In genomic region chr11:102082322-102082721, GRCm38 (mm10) we compare ENCODE assay signal across 8 mouse cellular contexts. TPM values are rescaled to one million over a fixed set of nuclear protein-coding genes. Genes with fewer than 3 reads are reported as not detected.
DNase-seq lines count a peak whose midpoint lies in the region; ATAC-seq lines count a peak whose summit lies in the region.

No protein-coding gene starts in this region.

- peak overlapping the region; percentile 63 for H3K9ac ChIP-seq in embryonic facial prominence, embryonic 14.5 days (ENCODE audit: low read depth, low read length)
- peak overlapping the region; percentile 57 for H3K9ac ChIP-seq in heart, embryonic 12.5 days
- H3K9ac ChIP-seq in kidney, embryonic 14.5 days (ENCODE audit: low read depth, low read length): peak overlapping the region; percentile 25; the same call in 1 of the 2 replicates
- peak overlapping the region; percentile 63 for H3K9ac ChIP-seq in limb, embryonic 13.5 days
- peak overlapping the region; percentile 74 for H3K9ac ChIP-seq in midbrain, embryonic 13.5 days (replicated peaks)

- WGBS in embryonic facial prominence, embryonic 14.5 days: under 1% methylated on average over 17 of the region's 18 CpGs
- WGBS in heart, embryonic 12.5 days: 2% methylated on average over 18 of the region's 18 CpGs
- 1% methylated on average over 18 of the region's 18 CpGs for WGBS in kidney, embryonic 14.5 days
- WGBS in limb, embryonic 13.5 days: under 1% methylated on average over 18 of the region's 18 CpGs
- 4% methylated on average over 18 of the region's 18 CpGs for WGBS in midbrain, embryonic 13.5 days

- H3K4me1 ChIP-seq in embryonic facial prominence, embryonic 14.5 days (ENCODE audit: control insufficient read depth, insufficient read depth, low read length): peaks cover 8% of the 10 kb centered on the region; the same call in 1 of the 2 replicates
- peaks cover 27% of the 10 kb centered on the region for H3K4me1 ChIP-seq in heart, embryonic 12.5 days (replicated peaks)
- peaks cover 16% of the 10 kb centered on the region; the same call in 1 of the 2 replicates for H3K4me1 ChIP-seq in kidney, embryonic 14.5 days (ENCODE audit: control insufficient read depth, insufficient read depth, low read length)
- peaks cover 32% of the 10 kb centered on the region for H3K4me1 ChIP-seq in limb, embryonic 13.5 days
- peaks cover 57% of the 10 kb centered on the region for H3K4me1 ChIP-seq in midbrain, embryonic 13.5 days (replicated peaks)

- DNase-seq in layer of hippocampus, adult 11-12 months (ENCODE audit: low spot score): peak; percentile 80
- DNase-seq in layer of hippocampus, adult 9-10 months (ENCODE audit: low spot score): no peak
- DNase-seq in embryonic facial prominence, embryonic 14.5 days (ENCODE audit: low spot score): peak; percentile 94
- DNase-seq in telencephalon, adult 2 months (ENCODE audit: low read depth, low spot score): peak; percentile 43

- H3K4me2 ChIP-seq in embryonic facial prominence, embryonic 14.5 days (ENCODE audit: low read depth, low read length): peak overlapping the region; percentile 90
- peak overlapping the region; percentile 73 for H3K4me2 ChIP-seq in heart, embryonic 12.5 days
- peak overlapping the region; percentile 81 for H3K4me2 ChIP-seq in kidney, embryonic 14.5 days (replicated peaks; ENCODE audit: low read depth, low read length)
- H3K4me2 ChIP-seq in limb, embryonic 13.5 days (replicated peaks): peak overlapping the region; percentile 89
- H3K4me2 ChIP-seq in midbrain, embryonic 13.5 days (replicated peaks): peak overlapping the region; percentile 80

- peaks cover 3% of the 10 kb centered on the region; the same call in 1 of the 2 replicates for H3K36me3 ChIP-seq in embryonic facial prominence, embryonic 14.5 days (ENCODE audit: control insufficient read depth, insufficient read depth, low read length)
- H3K36me3 ChIP-seq in heart, embryonic 12.5 days: peaks cover 31% of the 10 kb centered on the region
- H3K36me3 ChIP-seq in kidney, embryonic 14.5 days (ENCODE audit: control insufficient read depth, insufficient read depth, low read length): peaks cover 4% of the 10 kb centered on the region; the same call in 1 of the 2 replicates
- peaks cover 37% of the 10 kb centered on the region for H3K36me3 ChIP-seq in limb, embryonic 13.5 days
- H3K36me3 ChIP-seq in midbrain, embryonic 13.5 days: peaks cover 37% of the 10 kb centered on the region

- H3K27me3 ChIP-seq in embryonic facial prominence, embryonic 14.5 days (replicated peaks; ENCODE audit: control insufficient read depth, insufficient read depth, low read length): no peaks in the 10 kb centered on the region
- H3K27me3 ChIP-seq in heart, embryonic 12.5 days (replicated peaks): peaks cover 10% of the 10 kb centered on the region
- H3K27me3 ChIP-seq in kidney, embryonic 14.5 days (ENCODE audit: control insufficient read depth, insufficient read depth, low read length): no peaks in the 10 kb centered on the region
- H3K27me3 ChIP-seq in limb, embryonic 13.5 days: no peaks in the 10 kb centered on the region
- H3K27me3 ChIP-seq in midbrain, embryonic 13.5 days: no peaks in the 10 kb centered on the region

- ATAC-seq in embryonic facial prominence, embryonic 14.5 days (ENCODE audit: low read depth): peak; percentile 90
- peak; percentile 81 for ATAC-seq in heart, embryonic 12.5 days (ENCODE audit: insufficient number of reproducible peaks, low FRiP score)
- peak; percentile 90 for ATAC-seq in kidney, embryonic 14.5 days (ENCODE audit: low FRiP score, low TSS enrichment)
- ATAC-seq in limb, embryonic 13.5 days (ENCODE audit: low FRiP score, low read depth): peak; percentile 88
- ATAC-seq in midbrain, embryonic 13.5 days: peak; percentile 80

- H3K27ac ChIP-seq in embryonic facial prominence, embryonic 14.5 days (replicated peaks; ENCODE audit: low read depth, low read length): no peak overlapping the region
- H3K27ac ChIP-seq in heart, embryonic 12.5 days (ENCODE audit: poor library complexity, severe bottlenecking): no peak overlapping the region
- H3K27ac ChIP-seq in kidney, embryonic 14.5 days (ENCODE audit: low read depth, low read length): no peak overlapping the region
- no peak overlapping the region for H3K27ac ChIP-seq in limb, embryonic 13.5 days
- H3K27ac ChIP-seq in midbrain, embryonic 13.5 days: no peak overlapping the region

- peak overlapping the region; percentile 41 for H3K4me3 ChIP-seq in embryonic facial prominence, embryonic 14.5 days (ENCODE audit: low read depth, low read length)
- peak overlapping the region; percentile 38 for H3K4me3 ChIP-seq in heart, embryonic 12.5 days
- peak overlapping the region; percentile 36 for H3K4me3 ChIP-seq in kidney, embryonic 14.5 days (ENCODE audit: low read length)
- H3K4me3 ChIP-seq in limb, embryonic 13.5 days: peak overlapping the region; percentile 48
- H3K4me3 ChIP-seq in midbrain, embryonic 13.5 days (replicated peaks): peak overlapping the region; percentile 43

- no peaks in the 10 kb centered on the region for H3K9me3 ChIP-seq in embryonic facial prominence, embryonic 14.5 days (ENCODE audit: control insufficient read depth, low read length)
- H3K9me3 ChIP-seq in heart, embryonic 12.5 days (replicated peaks): no peaks in the 10 kb centered on the region
- H3K9me3 ChIP-seq in kidney, embryonic 14.5 days (ENCODE audit: control insufficient read depth, low read length): no peaks in the 10 kb centered on the region
- no peaks in the 10 kb centered on the region for H3K9me3 ChIP-seq in limb, embryonic 13.5 days
- H3K9me3 ChIP-seq in midbrain, embryonic 13.5 days: no peaks in the 10 kb centered on the region

RNA-seq across cellular contexts. Expression of gene Mpp2, which starts 6.0 kb away (rescaled TPM):
- polyA plus RNA-seq in embryonic facial prominence, embryonic 14.5 days (2014; fragmentation: Nextera tagmentation; extraction: Ambion mirVana): 7.6 and 8.4 TPM in 2 replicates
- polyA plus RNA-seq in heart, embryonic 12.5 days (2016; fragmentation: Nextera tagmentation; extraction: Ambion mirVana): 15.4 and 17.8 TPM in 2 replicates
- polyA plus RNA-seq in kidney, embryonic 14.5 days (2014; fragmentation: Nextera tagmentation; extraction: Ambion mirVana): 6.9 and 10.3 TPM in 2 replicates
- polyA plus RNA-seq in limb, embryonic 13.5 days (2015; fragmentation: Nextera tagmentation; extraction: Ambion mirVana): 13.4 and 13.5 TPM in 2 replicates
- polyA plus RNA-seq in midbrain, embryonic 13.5 days (2015; fragmentation: Nextera tagmentation; extraction: Ambion mirVana): 24.5 and 26.7 TPM in 2 replicates

RNA-seq across cellular contexts. Expression of gene Ppy, which starts 18.8 kb away (rescaled TPM):
- polyA plus RNA-seq in embryonic facial prominence, embryonic 14.5 days (2014; fragmentation: Nextera tagmentation; extraction: Ambion mirVana): not detected in 2 replicates
- polyA plus RNA-seq in heart, embryonic 12.5 days (2016; fragmentation: Nextera tagmentation; extraction: Ambion mirVana): not detected in 2 replicates
- polyA plus RNA-seq in kidney, embryonic 14.5 days (2014; fragmentation: Nextera tagmentation; extraction: Ambion mirVana): not detected in 2 replicates
- polyA plus RNA-seq in limb, embryonic 13.5 days (2015; fragmentation: Nextera tagmentation; extraction: Ambion mirVana): not detected in 2 replicates
- not detected in 2 replicates for polyA plus RNA-seq in midbrain, embryonic 13.5 days (2015; fragmentation: Nextera tagmentation; extraction: Ambion mirVana)

RNA-seq across cellular contexts. Expression of gene Pyy, which starts 25.3 kb away (rescaled TPM):
- 0.58 and 0.90 TPM in 2 replicates for polyA plus RNA-seq in embryonic facial prominence, embryonic 14.5 days (2014; fragmentation: Nextera tagmentation; extraction: Ambion mirVana)
- not detected in 2 replicates for polyA plus RNA-seq in heart, embryonic 12.5 days (2016; fragmentation: Nextera tagmentation; extraction: Ambion mirVana)
- polyA plus RNA-seq in kidney, embryonic 14.5 days (2014; fragmentation: Nextera tagmentation; extraction: Ambion mirVana): not detected in 2 replicates
- polyA plus RNA-seq in limb, embryonic 13.5 days (2015; fragmentation: Nextera tagmentation; extraction: Ambion mirVana): not detected in 2 replicates
- not detected in 2 replicates for polyA plus RNA-seq in midbrain, embryonic 13.5 days (2015; fragmentation: Nextera tagmentation; extraction: Ambion mirVana)

RNA-seq across cellular contexts. Expression of gene Cd300lg, which starts 41.0 kb away (rescaled TPM):
- polyA plus RNA-seq in embryonic facial prominence, embryonic 14.5 days (2014; fragmentation: Nextera tagmentation; extraction: Ambion mirVana): 0.70 and 0.85 TPM in 2 replicates
- 1.6 and 1.9 TPM in 2 replicates for polyA plus RNA-seq in heart, embryonic 12.5 days (2016; fragmentation: Nextera tagmentation; extraction: Ambion mirVana)
- polyA plus RNA-seq in kidney, embryonic 14.5 days (2014; fragmentation: Nextera tagmentation; extraction: Ambion mirVana): 0.38 and 0.43 TPM in 2 replicates
- 0.49 and 0.78 TPM in 2 replicates for polyA plus RNA-seq in limb, embryonic 13.5 days (2015; fragmentation: Nextera tagmentation; extraction: Ambion mirVana)
- polyA plus RNA-seq in midbrain, embryonic 13.5 days (2015; fragmentation: Nextera tagmentation; extraction: Ambion mirVana): 0.32 and 0.40 TPM in 2 replicates

RNA-seq across cellular contexts. Expression of gene Mpp3, which starts 54.1 kb away (rescaled TPM):
- 6.3 and 6.4 TPM in 2 replicates for polyA plus RNA-seq in embryonic facial prominence, embryonic 14.5 days (2014; fragmentation: Nextera tagmentation; extraction: Ambion mirVana)
- polyA plus RNA-seq in heart, embryonic 12.5 days (2016; fragmentation: Nextera tagmentation; extraction: Ambion mirVana): 4.1 and 4.5 TPM in 2 replicates
- 5.1 and 8.4 TPM in 2 replicates for polyA plus RNA-seq in kidney, embryonic 14.5 days (2014; fragmentation: Nextera tagmentation; extraction: Ambion mirVana)
- 10.0 and 10.2 TPM in 2 replicates for polyA plus RNA-seq in limb, embryonic 13.5 days (2015; fragmentation: Nextera tagmentation; extraction: Ambion mirVana)
- polyA plus RNA-seq in midbrain, embryonic 13.5 days (2015; fragmentation: Nextera tagmentation; extraction: Ambion mirVana): 45.3 and 46.4 TPM in 2 replicates
